Mouse (Mus musculus): ENCODE data around the gene Swi5. TPM values are rescaled to one million over a fixed set of nuclear protein-coding genes. Genes with fewer than 3 reads are reported as not detected.

Gene Swi5
- 372 and 388 TPM in 2 replicates for polyA plus RNA-seq (2015; fragmentation: Nextera tagmentation; extraction: Ambion mirVana)

GRCm38 (mm10) chr2:32287923-32288367 is at the start of gene Swi5:
Gene Swi5, minus strand, starts transcription at chr2:32288075.
- Histone ChIP-seq H3K27ac (ENCODE audit: low read length) (peak within 1 kb of the TSS; percentile 77), H3K27me3 (ENCODE audit: control insufficient read depth, insufficient read depth, low read length) (no peaks in the 10 kb centered on the region), H3K9me3 (replicated peaks; ENCODE audit: control insufficient read depth, low read length) (no peaks in the 10 kb centered on the region), H3K4me3 (replicated peaks; ENCODE audit: low read length) (peak within 1 kb of the TSS; percentile 84), H3K9ac (ENCODE audit: low read length) (peak within 1 kb of the TSS; percentile 96), H3K4me2 (ENCODE audit: low read depth, low read length) (peak within 1 kb of the TSS; percentile 96), H3K36me3 (ENCODE audit: control insufficient read depth, insufficient read depth, low read length) (peaks cover 7% of the 10 kb centered on the region; the same call in 1 of the 2 replicates), H3K4me1 (ENCODE audit: control insufficient read depth, insufficient read depth, low read length) (peaks cover 9% of the 10 kb centered on the region)
- under 1% methylated on average over 40 of the region's 41 CpGs for WGBS
- ATAC-seq (ENCODE audit: insufficient read depth, low FRiP score) = peak; percentile 100

- no peaks in the 10 kb centered on the region for H3K27me3 ChIP-seq (ENCODE audit: control insufficient read depth, insufficient read depth, low read length)
- H3K27ac ChIP-seq (ENCODE audit: low read length) = no peak overlapping the region
- 56% methylated on average over 15 of the region's 15 CpGs for WGBS
- H3K4me2 ChIP-seq (ENCODE audit: low read depth, low read length) = no peak overlapping the region
- no peak overlapping the region for H3K9ac ChIP-seq (ENCODE audit: low read length)
- H3K36me3 ChIP-seq (ENCODE audit: control insufficient read depth, insufficient read depth, low read length) = peaks cover 3% of the 10 kb centered on the region; the same call in 1 of the 2 replicates
- ATAC-seq (ENCODE audit: insufficient read depth, low FRiP score) = no peak
- H3K4me3 ChIP-seq (replicated peaks; ENCODE audit: low read length) = no peak overlapping the region
- no peaks in the 10 kb centered on the region for H3K9me3 ChIP-seq (replicated peaks; ENCODE audit: control insufficient read depth, low read length)
- no peaks in the 10 kb centered on the region for H3K4me1 ChIP-seq (ENCODE audit: control insufficient read depth, insufficient read depth, low read length)
Measured at GRCm38 (mm10) chr2:32335888-32336287, 48.0 kb upstream of the Swi5 start.

GRCm38 (mm10) chr2:32332159-32332558 is 44.3 kb upstream of the Swi5 start:
- peaks cover 6% of the 10 kb centered on the region; the same call in 1 of the 2 replicates for H3K4me1 ChIP-seq (ENCODE audit: control insufficient read depth, insufficient read depth, low read length)
- no peak overlapping the region for H3K4me2 ChIP-seq (ENCODE audit: low read depth, low read length)
- peaks cover 3% of the 10 kb centered on the region; the same call in 1 of the 2 replicates for H3K36me3 ChIP-seq (ENCODE audit: control insufficient read depth, insufficient read depth, low read length)
- H3K4me3 ChIP-seq (replicated peaks; ENCODE audit: low read length) = no peak overlapping the region
- 91% methylated on average over 5 of the region's 5 CpGs for WGBS
- H3K9me3 ChIP-seq (replicated peaks; ENCODE audit: control insufficient read depth, low read length) = no peaks in the 10 kb centered on the region
- H3K9ac ChIP-seq (ENCODE audit: low read length) = no peak overlapping the region
- ATAC-seq (ENCODE audit: insufficient read depth, low FRiP score) = no peak
- H3K27me3 ChIP-seq (ENCODE audit: control insufficient read depth, insufficient read depth, low read length) = no peaks in the 10 kb centered on the region
- no peak overlapping the region for H3K27ac ChIP-seq (ENCODE audit: low read length)

- H3K27me3 ChIP-seq (ENCODE audit: control insufficient read depth, insufficient read depth, low read length) = no peaks in the 10 kb centered on the region
- no peak overlapping the region for H3K4me2 ChIP-seq (ENCODE audit: low read depth, low read length)
- H3K9me3 ChIP-seq (replicated peaks; ENCODE audit: control insufficient read depth, low read length) = no peaks in the 10 kb centered on the region
- peak overlapping the region; percentile 56; the same call in 1 of the 2 replicates for H3K9ac ChIP-seq (ENCODE audit: low read length)
- H3K27ac ChIP-seq (ENCODE audit: low read length) = peak overlapping the region; percentile 77
- H3K4me3 ChIP-seq (replicated peaks; ENCODE audit: low read length) = no peak overlapping the region
- peak; percentile 42; the same call in 1 of the 2 replicates for ATAC-seq (ENCODE audit: insufficient read depth, low FRiP score)
- WGBS = 40% methylated on average over 6 of the region's 6 CpGs
- H3K36me3 ChIP-seq (ENCODE audit: control insufficient read depth, insufficient read depth, low read length) = no peaks in the 10 kb centered on the region
- peaks cover 9% of the 10 kb centered on the region; the same call in 1 of the 2 replicates for H3K4me1 ChIP-seq (ENCODE audit: control insufficient read depth, insufficient read depth, low read length)
Measured at GRCm38 (mm10) chr2:32329531-32329930, 41.7 kb upstream of the Swi5 start.

GRCm38 (mm10) chr2:32328911-32329460 is 41.1 kb upstream of the Swi5 start:
- no peaks in the 10 kb centered on the region for H3K9me3 ChIP-seq (replicated peaks; ENCODE audit: control insufficient read depth, low read length)
- no peaks in the 10 kb centered on the region for H3K27me3 ChIP-seq (ENCODE audit: control insufficient read depth, insufficient read depth, low read length)
- H3K4me2 ChIP-seq (ENCODE audit: low read depth, low read length) = no peak overlapping the region
- WGBS = 32% methylated on average over 13 of the region's 13 CpGs
- H3K36me3 ChIP-seq (ENCODE audit: control insufficient read depth, insufficient read depth, low read length) = no peaks in the 10 kb centered on the region
- H3K4me3 ChIP-seq (replicated peaks; ENCODE audit: low read length) = no peak overlapping the region
- 0 out of 2 replicates have a peak overlapping the region, but pooled peaks have one; percentile 38 for H3K9ac ChIP-seq (ENCODE audit: low read length)
- H3K27ac ChIP-seq (ENCODE audit: low read length) = peak overlapping the region; percentile 77
- no peak for ATAC-seq (ENCODE audit: insufficient read depth, low FRiP score)
- peaks cover 9% of the 10 kb centered on the region; the same call in 1 of the 2 replicates for H3K4me1 ChIP-seq (ENCODE audit: control insufficient read depth, insufficient read depth, low read length)

- Histone ChIP-seq H3K27me3 (ENCODE audit: control insufficient read depth, insufficient read depth, low read length) (no peaks in the 10 kb centered on the region), H3K9me3 (replicated peaks; ENCODE audit: control insufficient read depth, low read length) (no peaks in the 10 kb centered on the region), H3K4me1 (ENCODE audit: control insufficient read depth, insufficient read depth, low read length) (peaks cover 9% of the 10 kb centered on the region; the same call in 1 of the 2 replicates), H3K4me2 (ENCODE audit: low read depth, low read length) (no peak overlapping the region), H3K36me3 (ENCODE audit: control insufficient read depth, insufficient read depth, low read length) (no peaks in the 10 kb centered on the region), H3K27ac (ENCODE audit: low read length) (no peak overlapping the region), H3K9ac (ENCODE audit: low read length) (no peak overlapping the region), H3K4me3 (replicated peaks; ENCODE audit: low read length) (no peak overlapping the region)
- WGBS = 65% methylated on average over 4 of the region's 4 CpGs
- ATAC-seq (ENCODE audit: insufficient read depth, low FRiP score) = no peak
Measured at GRCm38 (mm10) chr2:32327200-32327599, 39.3 kb upstream of the Swi5 start.

- Histone ChIP-seq H3K4me1 (ENCODE audit: control insufficient read depth, insufficient read depth, low read length) (peaks cover 14% of the 10 kb centered on the region), H3K4me3 (replicated peaks; ENCODE audit: low read length) (no peak overlapping the region), H3K9me3 (replicated peaks; ENCODE audit: control insufficient read depth, low read length) (no peaks in the 10 kb centered on the region), H3K27ac (ENCODE audit: low read length) (peak overlapping the region; percentile 2; the same call in 1 of the 2 replicates), H3K9ac (ENCODE audit: low read length) (no peak overlapping the region), H3K36me3 (ENCODE audit: control insufficient read depth, insufficient read depth, low read length) (no peaks in the 10 kb centered on the region), H3K4me2 (ENCODE audit: low read depth, low read length) (no peak overlapping the region), H3K27me3 (ENCODE audit: control insufficient read depth, insufficient read depth, low read length) (no peaks in the 10 kb centered on the region)
- ATAC-seq (ENCODE audit: insufficient read depth, low FRiP score) = no peak
- WGBS = 47% methylated on average over 7 of the region's 7 CpGs
Measured at GRCm38 (mm10) chr2:32325342-32325741, 37.5 kb upstream of the Swi5 start.

GRCm38 (mm10) chr2:32324322-32324721 is 36.4 kb upstream of the Swi5 start:
- Histone ChIP-seq H3K4me2 (ENCODE audit: low read depth, low read length) (no peak overlapping the region), H3K4me3 (replicated peaks; ENCODE audit: low read length) (no peak overlapping the region), H3K9me3 (replicated peaks; ENCODE audit: control insufficient read depth, low read length) (no peaks in the 10 kb centered on the region), H3K27ac (ENCODE audit: low read length) (no peak overlapping the region), H3K9ac (ENCODE audit: low read length) (no peak overlapping the region), H3K4me1 (ENCODE audit: control insufficient read depth, insufficient read depth, low read length) (peaks cover 20% of the 10 kb centered on the region), H3K27me3 (ENCODE audit: control insufficient read depth, insufficient read depth, low read length) (no peaks in the 10 kb centered on the region), H3K36me3 (ENCODE audit: control insufficient read depth, insufficient read depth, low read length) (no peaks in the 10 kb centered on the region)
- WGBS = 55% methylated on average over 4 of the region's 4 CpGs
- no peak for ATAC-seq (ENCODE audit: insufficient read depth, low FRiP score)

- no peak overlapping the region for H3K4me2 ChIP-seq (ENCODE audit: low read depth, low read length)
- no peak overlapping the region for H3K27ac ChIP-seq (ENCODE audit: low read length)
- no peak overlapping the region for H3K4me3 ChIP-seq (replicated peaks; ENCODE audit: low read length)
- H3K36me3 ChIP-seq (ENCODE audit: control insufficient read depth, insufficient read depth, low read length) = no peaks in the 10 kb centered on the region
- H3K9me3 ChIP-seq (replicated peaks; ENCODE audit: control insufficient read depth, low read length) = no peaks in the 10 kb centered on the region
- H3K4me1 ChIP-seq (ENCODE audit: control insufficient read depth, insufficient read depth, low read length) = peaks cover 19% of the 10 kb centered on the region
- no peak overlapping the region for H3K9ac ChIP-seq (ENCODE audit: low read length)
- H3K27me3 ChIP-seq (ENCODE audit: control insufficient read depth, insufficient read depth, low read length) = no peaks in the 10 kb centered on the region
- 79% methylated on average over 7 of the region's 7 CpGs for WGBS
- no peak for ATAC-seq (ENCODE audit: insufficient read depth, low FRiP score)
Measured at GRCm38 (mm10) chr2:32322754-32323741, 35.2 kb upstream of the Swi5 start.

Measured in stomach, embryonic 16.5 days (tissue).